Mouse (Mus musculus) monocyte, adult 59 days (primary cell): Measurements from ENCODE around the gene Olfr1404. TPM values are rescaled to one million over a fixed set of nuclear protein-coding genes. Genes with fewer than 3 reads are reported as not detected.

Experiments used
- total RNA-seq, 2 experiments: library from RNA; stranded (reverse); gene quantifications; one replicate each; pipeline ENCODE4 v1.2.4; 2023

Olfr1404 gene
- total RNA-seq = not detected

GRCm38 (mm10) chr1:173212092-173212491, at the start of gene Olfr1404:
Gene Olfr1404 (plus strand): TSS chr1:173212392.

DNA sequence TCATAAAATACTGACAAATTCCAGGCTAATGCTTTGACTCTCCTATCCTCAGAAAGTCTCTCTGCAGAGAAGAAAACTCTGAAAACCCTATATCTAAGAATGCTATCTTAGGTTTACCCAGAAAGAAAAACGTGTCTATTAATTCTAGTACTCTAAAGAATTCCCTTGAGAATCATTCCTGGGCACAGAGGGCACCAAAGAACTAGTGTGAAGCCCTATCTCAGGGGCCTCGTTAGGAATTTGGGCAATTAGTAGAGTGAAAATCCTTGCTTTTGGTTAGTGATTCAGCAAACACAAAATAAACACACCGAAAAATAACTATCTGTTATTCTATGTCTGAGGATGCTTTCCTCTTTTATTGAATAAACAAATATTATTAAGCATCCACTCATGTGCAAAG, 21.7 kb upstream of the Olfr1404 start, which contains the start of gene Olfr1406:
Gene Olfr1406 (minus strand): TSS at position 101 of the 400 bp plus-strand sequence.

DNA sequence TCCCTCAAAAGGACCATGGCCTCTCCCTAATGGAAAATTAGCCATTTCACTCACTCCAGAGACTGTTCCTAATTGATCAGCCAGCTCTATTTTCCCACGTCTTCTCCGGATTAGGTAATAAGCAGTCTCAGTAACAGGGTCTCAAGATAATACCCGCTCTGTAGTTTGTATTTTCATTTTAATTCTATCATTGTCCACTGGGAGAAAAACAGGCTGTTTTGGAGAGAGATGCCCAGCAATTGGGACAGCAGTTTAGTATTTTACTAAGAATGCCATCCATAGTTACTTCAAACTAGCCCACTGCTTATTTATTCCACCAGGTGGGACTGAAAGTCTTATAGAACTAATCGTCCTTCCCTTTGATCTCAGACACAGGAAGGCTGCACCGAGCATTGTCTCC, 14.7 kb upstream of the Olfr1404 start, which contains the start of gene Olfr218:
Gene Olfr218 (plus strand): TSS at position 301 of the 400 bp plus-strand sequence.

GRCm38 (mm10) chr1:173227081-173227480, 14.9 kb downstream of the Olfr1404 start, which contains the start of gene Fcer1a:
Gene Fcer1a (minus strand): TSS chr1:173227214.

DNA sequence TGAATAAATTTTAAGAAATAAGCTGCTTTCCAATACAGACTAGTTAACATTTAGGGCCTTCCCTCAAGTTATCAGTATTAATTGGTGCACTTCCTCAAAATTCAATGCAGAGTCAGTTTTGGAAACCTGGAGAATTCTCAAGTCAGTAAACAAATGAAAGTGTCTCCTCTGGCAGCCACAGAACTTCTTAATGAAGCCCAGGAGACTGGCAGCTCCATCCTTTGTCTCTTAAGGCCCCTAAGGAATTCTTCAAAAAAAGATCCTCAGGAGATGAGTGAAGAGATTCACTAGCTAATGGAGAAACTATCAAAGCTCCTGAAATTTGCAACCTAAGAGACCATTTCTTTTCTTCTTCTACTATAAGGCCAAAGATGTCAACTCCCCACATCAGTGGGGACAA, 53.5 kb downstream of the Olfr1404 start, which contains the start of gene Olfr418:
Gene Olfr418 (plus strand): TSS at position 301 of the 400 bp plus-strand sequence.

Other genes with a start within 250 kb of the Olfr1404 start
- gene Olfr1408, start 75.0 kb upstream of the Olfr1404 start, total RNA-seq = not detected
- not detected for gene Olfr1406, start 21.8 kb upstream of the Olfr1404 start, total RNA-seq
- not detected for gene Olfr218, start 14.6 kb upstream of the Olfr1404 start, total RNA-seq
- gene Fcer1a, start 14.8 kb downstream of the Olfr1404 start, total RNA-seq = under 1 TPM in 1 of 2 experiments, not detected in 1; 0.67 TPM
- not detected for gene Olfr418, start 53.6 kb downstream of the Olfr1404 start, total RNA-seq
- gene Mptx2, start 65.4 kb downstream of the Olfr1404 start, total RNA-seq = not detected
- gene Ackr1, start 121.4 kb downstream of the Olfr1404 start, total RNA-seq = 1 to 10 TPM; 1.4 to 1.7 TPM
- 100 to 1,000 TPM; 155 to 171 TPM for gene Aim2, start 138.5 kb downstream of the Olfr1404 start, total RNA-seq
- 10 to 100 TPM; 10.6 to 10.9 TPM for gene Cadm3, start 155.3 kb downstream of the Olfr1404 start, total RNA-seq